Mouse (Mus musculus) heart, postnatal 25 days (tissue): ENCODE measurements around the gene Kdm2b. TPM values are rescaled to one million over a fixed set of nuclear protein-coding genes. Genes with fewer than 3 reads are reported as not detected.

ENCODE experiments used
- DNase-seq: peaks from one replicate; pipeline ENCODE4 v3.0.0; 2022; ENCODE audit warnings: low spot score
- intact Hi-C: fragments of 180-260 bp; cut with DNase I; formaldehyde crosslinking; loops from one replicate; pipeline ENCODE4 v1.15.1; 2025
- total RNA-seq, 2 experiments: library from RNA; stranded (reverse); gene quantifications; 2 replicates each; pipeline ENCODE4 v1.2.3; 2021

Gene Kdm2b
- total RNA-seq, 2 experiments from 2014 or later, result 15.4 to 16.8 TPM

DNA sequence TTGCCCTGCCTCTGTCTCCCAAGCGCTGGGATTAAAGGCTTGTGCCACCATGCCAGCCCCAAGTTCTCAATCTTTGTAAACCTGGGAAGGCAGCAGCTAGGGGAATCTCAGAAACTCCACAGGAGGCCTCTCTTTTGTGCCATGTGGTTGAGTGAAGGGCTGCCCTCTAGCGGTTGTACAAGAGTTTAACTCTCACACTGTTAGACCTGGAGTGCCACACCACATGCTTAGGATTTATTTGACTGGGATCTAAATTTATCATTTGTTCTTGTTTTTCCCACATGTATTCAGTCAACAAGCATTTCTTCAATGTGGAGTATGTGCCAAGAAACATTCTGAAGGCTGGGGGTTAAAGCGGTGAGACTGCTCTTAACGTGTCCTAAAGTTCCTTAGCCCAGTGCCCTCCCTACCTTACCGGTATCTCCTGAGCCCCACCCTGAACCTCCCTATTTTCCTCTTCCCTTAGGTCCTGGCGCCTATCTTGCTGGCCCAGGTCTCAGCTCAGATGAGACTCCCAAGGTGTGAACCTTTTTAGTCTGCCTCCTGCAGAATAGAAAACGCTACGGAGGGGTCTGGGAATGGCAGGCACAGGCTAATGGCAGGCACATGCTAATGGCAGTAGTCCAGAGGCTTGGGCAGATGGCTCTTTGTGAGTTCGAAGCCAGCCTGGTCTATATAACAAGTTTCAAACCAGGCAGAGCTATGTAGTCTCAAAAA is 24.1 kb upstream of the Kdm2b start:
- intact Hi-C loops, result loop anchor here (2.0 kb wide), 2 partner anchors 33 to 45 kb away; partner anchors contain the start of gene Morn3
- no peak for DNase-seq

GRCm38 (mm10) chr5:123011705-123012104 is 22.1 kb upstream of the Kdm2b start:
- DNase-seq, result no peak
- intact Hi-C loops, result loop anchor here (2.0 kb wide), 2 partner anchors 23 to 43 kb away; partner anchors contain the start of gene Kdm2b

- intact Hi-C loops, result loop anchor here (2.0 kb wide), 1 partner anchor 22 kb away; the partner anchor contains the start of gene Kdm2b
- DNase-seq, result no peak
These were observed 21.2 kb upstream of the Kdm2b start for GRCm38 (mm10) chr5:123010806-123011205.

- DNase-seq, result no peak
- intact Hi-C loops, result loop anchor here (2.0 kb wide), 1 partner anchor 21 kb away; the partner anchor contains the start of gene Kdm2b
These were observed 20.2 kb upstream of the Kdm2b start for GRCm38 (mm10) chr5:123009873-123010272.

- intact Hi-C loops, result no loop called here
- no peak for DNase-seq
These were observed 19.4 kb upstream of the Kdm2b start for GRCm38 (mm10) chr5:123008877-123009493.

DNA sequence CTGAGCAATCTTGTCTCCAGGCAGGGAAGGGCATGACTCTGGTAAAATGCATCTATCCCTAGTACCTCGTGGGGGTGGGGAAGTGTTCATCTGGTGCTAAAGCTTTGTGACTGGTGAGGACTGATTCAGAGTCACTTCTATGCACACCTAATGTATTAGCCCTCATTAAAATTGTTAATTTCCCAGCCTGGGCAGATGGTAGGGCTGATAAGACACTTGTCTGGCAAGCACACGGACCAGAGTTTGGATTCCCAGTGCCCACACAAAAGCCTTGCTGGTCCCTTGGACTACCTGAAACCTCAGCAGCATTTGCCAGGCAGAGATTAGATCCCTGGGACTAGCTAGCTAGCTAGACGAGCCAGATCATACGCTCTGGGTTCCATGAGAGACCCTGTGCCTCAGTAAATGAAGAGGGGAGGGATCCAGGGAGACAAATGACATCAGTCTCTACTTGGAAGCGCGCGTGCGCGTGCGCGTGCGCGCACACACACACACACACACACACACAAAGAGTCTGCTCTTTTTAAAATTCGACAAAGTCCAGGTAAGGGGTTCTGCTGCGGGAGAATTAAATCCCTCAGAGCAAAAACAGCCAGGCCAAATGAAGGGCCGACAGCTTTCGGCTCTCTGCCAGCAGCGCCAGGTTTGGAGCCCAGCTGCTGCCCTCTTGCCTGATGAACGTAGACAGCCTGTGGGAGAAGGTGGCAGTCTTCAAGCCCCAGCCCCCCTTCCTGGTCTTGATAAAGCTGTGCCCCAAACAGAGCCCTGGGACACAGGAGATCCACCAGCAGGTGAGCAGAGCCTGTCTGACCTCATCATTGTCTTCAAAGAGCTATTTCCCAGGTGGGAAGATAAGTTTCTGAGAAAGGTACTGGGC is 16.3 kb upstream of the Kdm2b start:
- intact Hi-C loops, result no loop called here
- DNase-seq, result no peak

- intact Hi-C loops, result no loop called here
- DNase-seq, result no peak
These were observed 11.3 kb upstream of the Kdm2b start for GRCm38 (mm10) chr5:123000901-123001300.

DNA sequence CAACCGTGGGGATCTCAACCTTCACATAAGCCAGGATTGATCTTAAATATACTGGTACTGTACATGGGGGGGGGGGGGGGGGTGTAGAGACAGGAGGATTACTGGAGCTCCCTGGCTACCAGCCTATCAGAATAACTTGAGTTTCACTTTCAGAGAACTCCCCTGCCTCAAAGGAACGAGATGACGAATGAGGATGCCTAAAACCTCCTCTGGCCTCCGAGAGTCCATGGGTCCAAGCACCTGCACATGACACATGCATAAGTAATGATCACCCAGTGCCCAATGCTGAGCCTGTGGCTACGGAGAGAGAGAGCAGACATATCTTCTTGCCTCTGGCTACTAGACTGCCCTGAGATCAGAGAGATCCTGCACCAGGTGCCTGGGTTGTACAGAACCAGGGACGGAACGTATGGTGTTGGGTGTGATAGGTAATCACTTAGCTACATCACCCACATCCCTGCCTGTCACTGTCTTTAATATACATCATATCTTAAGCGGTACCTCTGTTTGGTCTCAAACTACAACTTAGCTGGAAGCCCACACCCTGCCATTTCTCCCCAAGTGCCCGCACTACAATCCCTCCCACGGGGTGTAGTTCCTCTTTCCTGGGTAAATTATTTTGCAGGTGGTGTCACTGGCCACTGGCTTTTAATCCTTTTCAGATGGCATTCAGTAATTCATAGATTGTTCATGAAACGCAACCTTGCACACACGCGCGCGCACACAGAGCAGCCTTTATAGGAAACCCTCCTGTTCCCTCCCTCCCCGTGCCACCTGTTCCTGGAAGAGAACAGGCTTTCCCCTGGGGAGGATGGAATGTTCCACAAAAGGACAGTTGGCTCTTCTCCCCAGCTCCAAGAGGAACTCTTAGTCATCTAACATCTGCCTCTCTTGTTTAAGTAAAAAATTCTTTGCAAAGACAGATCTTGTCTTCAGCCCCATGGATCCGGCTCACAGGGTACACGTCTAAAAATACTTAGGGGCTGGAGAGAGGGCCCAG is 7.9 kb upstream of the Kdm2b start:
- intact Hi-C loops, result no loop called here
- DNase-seq, result no peak

DNA sequence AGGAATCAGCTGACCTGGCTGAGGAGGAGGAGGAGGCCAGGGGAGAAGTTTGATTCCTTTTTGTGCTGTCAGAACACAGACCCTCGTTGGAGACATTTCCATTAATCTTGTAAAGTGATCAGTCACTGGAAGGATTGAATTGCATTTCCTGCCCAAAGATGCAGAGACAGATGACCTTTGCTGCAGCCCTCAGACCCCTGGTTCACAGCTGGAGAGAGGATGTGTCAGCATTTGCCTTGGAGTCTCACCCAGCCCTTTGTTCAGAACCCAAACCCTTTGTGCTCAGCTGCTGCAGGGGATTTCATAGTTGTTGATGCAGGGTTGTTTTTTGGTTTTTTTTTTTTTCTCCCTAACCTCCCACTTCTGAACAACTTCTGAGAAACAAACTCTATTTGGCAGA is 5.3 kb upstream of the Kdm2b start:
- no peak for DNase-seq
- intact Hi-C loops, result no loop called here

DNA sequence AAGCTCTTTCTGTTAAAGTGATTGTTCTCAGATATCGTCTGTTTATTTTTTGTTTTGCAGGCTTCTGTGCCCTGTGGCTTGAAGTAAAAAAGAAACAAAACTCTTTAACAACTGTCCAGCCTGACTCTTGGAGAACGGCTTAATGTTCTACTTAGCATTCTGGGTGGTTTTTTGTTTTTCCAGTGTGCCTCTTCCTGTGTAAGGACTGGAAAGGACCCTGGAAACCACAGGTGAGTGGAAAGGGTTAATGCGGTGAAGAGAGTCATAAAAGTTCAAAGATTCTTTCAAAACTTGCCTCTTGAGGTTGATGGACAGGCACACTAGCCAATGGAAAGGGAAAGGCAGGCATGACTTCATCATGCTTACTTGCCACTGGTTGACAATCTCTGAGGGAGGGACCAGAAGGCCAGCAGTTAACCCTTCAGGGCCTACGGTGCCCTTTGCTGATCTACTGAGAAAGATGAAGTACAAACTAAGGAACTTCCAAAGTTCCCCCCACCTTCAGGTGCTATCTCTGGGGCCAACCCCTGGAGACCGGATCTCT is 4.8 kb upstream of the Kdm2b start:
- peak; percentile 79 for DNase-seq
- intact Hi-C loops, result no loop called here

- intact Hi-C loops, result no loop called here
These were observed 4.2 kb upstream of the Kdm2b start for GRCm38 (mm10) chr5:122993811-122994210.

DNA sequence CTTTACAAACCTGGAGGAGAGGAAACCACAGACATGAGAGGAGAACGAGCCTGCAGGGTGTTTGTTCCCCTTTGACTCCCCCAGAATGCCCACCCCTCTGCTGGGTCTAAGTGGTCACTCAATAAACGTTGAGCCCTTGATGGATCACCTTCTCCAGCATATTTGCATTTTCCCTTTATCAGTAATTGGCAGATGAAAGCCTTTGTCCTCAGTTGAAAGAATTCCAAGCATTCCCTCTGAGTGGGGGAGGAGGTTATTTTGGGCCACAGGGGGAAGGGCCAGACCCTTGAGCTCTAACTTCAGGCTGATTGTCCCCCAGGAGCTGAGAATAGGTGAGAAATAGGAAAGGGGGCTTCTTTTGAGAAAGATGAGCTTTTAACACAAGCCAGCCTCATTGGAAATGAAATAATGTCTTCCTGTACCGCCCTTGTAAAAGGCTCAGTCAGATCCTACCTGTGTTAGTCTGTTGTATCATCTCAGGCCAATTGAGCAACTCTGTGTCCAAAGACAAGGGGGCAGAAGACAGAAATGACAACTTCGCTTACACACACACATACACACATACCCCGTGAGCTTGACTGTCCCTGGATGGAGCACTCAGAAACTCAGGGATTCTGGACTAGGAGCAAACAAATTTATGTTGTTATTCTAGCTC is 1.9 kb upstream of the Kdm2b start:
- intact Hi-C loops, result no loop called here
- no peak for DNase-seq

More at GRCm38 (mm10) chr5:122993811-122994210, 4.2 kb upstream of the Kdm2b start:
- DNase-seq, result no peak

DNA sequence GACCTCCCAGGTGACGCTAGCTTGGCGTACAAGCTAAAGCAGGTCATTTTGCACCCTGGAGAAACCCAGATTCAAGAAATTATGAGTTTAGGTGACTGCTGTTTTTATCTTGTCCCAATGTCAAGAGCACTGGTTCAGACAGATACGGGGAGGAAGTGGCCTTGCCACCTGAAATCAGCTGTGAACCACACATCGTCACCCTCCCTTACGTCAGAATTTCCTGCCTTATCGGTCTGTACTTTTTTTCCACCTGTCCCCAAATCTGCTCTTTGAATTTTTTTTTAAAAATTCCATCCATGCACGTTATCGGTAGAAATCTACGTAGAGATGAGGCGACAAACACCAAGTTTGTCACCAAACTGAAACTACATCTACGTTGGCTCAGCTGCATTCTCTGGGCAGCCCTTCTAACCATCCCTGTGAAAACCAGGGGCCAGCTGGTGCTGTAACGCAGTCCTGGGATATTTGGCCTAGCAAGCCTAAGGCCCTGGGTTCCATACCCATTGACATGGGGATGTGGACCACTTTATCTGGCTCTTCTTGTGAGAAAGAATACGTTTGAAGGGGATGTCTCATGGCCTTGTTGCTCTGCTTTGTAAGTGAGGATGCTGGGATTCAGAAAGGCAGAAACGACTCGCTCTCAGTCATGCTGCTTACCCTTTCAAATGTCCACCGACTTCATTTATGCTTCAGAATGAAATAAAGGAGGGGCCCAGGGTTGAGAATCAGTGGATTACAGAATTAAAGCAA is 963 bp upstream of the Kdm2b start:
- intact Hi-C loops, result no loop called here
- no peak for DNase-seq

GRCm38 (mm10) chr5:122989001-122989525 is 560 bp downstream of the Kdm2b start:
- intact Hi-C loops, result loop anchor here (2.0 kb wide), 1 partner anchor 22 kb away; no protein-coding TSS in a partner anchor
- peak; percentile 55 for DNase-seq

- no peak for DNase-seq
- intact Hi-C loops, result loop anchor here (2.0 kb wide), 1 partner anchor 23 kb away; no protein-coding TSS in a partner anchor
These were observed 1.4 kb downstream of the Kdm2b start for GRCm38 (mm10) chr5:122988021-122988751.

DNA sequence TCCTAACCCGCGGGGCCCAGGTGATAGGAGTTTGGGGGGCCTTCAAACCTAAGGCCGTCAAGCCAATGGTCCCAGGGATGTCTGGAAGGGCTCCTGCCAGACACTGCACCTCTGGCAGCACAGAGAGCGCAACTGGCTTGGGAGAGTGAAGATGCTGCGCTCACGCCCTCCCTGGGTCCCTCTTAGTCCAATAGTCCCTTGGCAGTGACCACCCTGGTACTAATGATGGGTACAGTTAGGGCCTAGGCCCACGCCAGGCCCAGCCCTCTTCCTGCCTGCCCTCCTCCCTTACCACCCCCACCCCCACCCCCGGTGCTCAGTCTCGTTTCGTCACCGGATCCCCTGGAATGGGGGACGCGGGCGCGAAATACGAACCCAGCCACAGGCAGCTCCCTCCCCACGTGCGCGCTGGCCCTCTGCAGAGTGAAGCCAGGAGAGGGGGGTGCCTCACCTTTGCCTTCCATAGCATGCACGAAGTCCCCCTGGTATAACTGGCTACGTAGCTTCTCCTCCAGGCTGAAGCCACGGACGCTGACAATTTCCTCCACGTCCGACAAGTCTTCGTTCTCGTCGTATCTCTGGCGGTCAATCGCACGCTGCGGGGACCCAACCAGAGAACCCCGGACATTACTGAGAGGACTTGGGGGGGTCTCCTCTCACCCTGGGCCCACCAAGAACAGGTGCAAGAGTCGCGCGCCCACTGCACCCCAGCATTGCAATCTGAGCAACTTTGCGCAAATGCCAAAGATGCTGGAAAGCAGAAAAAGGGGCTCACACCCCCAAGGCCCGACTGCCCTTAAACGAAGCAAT is 2.2 kb downstream of the Kdm2b start:
- no peak for DNase-seq
- intact Hi-C loops, result loop anchor here (2.0 kb wide), 1 partner anchor 23 kb away; no protein-coding TSS in a partner anchor
